Mouse (Mus musculus): Measurements from ENCODE around the gene Spta1. TPM values are rescaled to one million over a fixed set of nuclear protein-coding genes. Genes with fewer than 3 reads are reported as not detected.

Spta1 gene
- polyA plus RNA-seq, 1 experiment from 2014 or later: 2.7 TPM

Other genes starting within 250 kb of the Spta1 start
- 0.12 TPM in 1 of 2 replicates, not detected in the other for gene Mndal, start 230.3 kb upstream of the Spta1 start, polyA plus RNA-seq (2016; fragmentation: Nextera tagmentation; extraction: Ambion mirVana)
- gene Ifi203, start 230.1 kb upstream of the Spta1 start, polyA plus RNA-seq (2016; fragmentation: Nextera tagmentation; extraction: Ambion mirVana): 0.05 TPM in 1 of 2 replicates, not detected in the other
- gene Ifi202b, start 190.0 kb upstream of the Spta1 start, polyA plus RNA-seq (2016; fragmentation: Nextera tagmentation; extraction: Ambion mirVana): not detected in 2 replicates
- not detected in 2 replicates for gene Ifi205, start 141.0 kb upstream of the Spta1 start, polyA plus RNA-seq (2016; fragmentation: Nextera tagmentation; extraction: Ambion mirVana)
- not detected in 2 replicates for gene Olfr433, start 132.1 kb upstream of the Spta1 start, polyA plus RNA-seq (2016; fragmentation: Nextera tagmentation; extraction: Ambion mirVana)
- gene Olfr432, start 123.6 kb upstream of the Spta1 start, polyA plus RNA-seq (2016; fragmentation: Nextera tagmentation; extraction: Ambion mirVana): not detected in 2 replicates
- not detected in 2 replicates for gene Olfr430, start 106.2 kb upstream of the Spta1 start, polyA plus RNA-seq (2016; fragmentation: Nextera tagmentation; extraction: Ambion mirVana)
- not detected in 2 replicates for gene Olfr429, start 88.4 kb upstream of the Spta1 start, polyA plus RNA-seq (2016; fragmentation: Nextera tagmentation; extraction: Ambion mirVana)
- not detected in 2 replicates for gene Olfr427, start 75.9 kb upstream of the Spta1 start, polyA plus RNA-seq (2016; fragmentation: Nextera tagmentation; extraction: Ambion mirVana)
- gene Olfr231, start 51.6 kb upstream of the Spta1 start, polyA plus RNA-seq (2016; fragmentation: Nextera tagmentation; extraction: Ambion mirVana): not detected in 2 replicates
- not detected in 2 replicates for gene Olfr424, start 41.3 kb upstream of the Spta1 start, polyA plus RNA-seq (2016; fragmentation: Nextera tagmentation; extraction: Ambion mirVana)
- not detected in 2 replicates for gene Olfr420, start 17.1 kb upstream of the Spta1 start, polyA plus RNA-seq (2016; fragmentation: Nextera tagmentation; extraction: Ambion mirVana)
- not detected in 2 replicates for gene Olfr419, start 79.3 kb downstream of the Spta1 start, polyA plus RNA-seq (2016; fragmentation: Nextera tagmentation; extraction: Ambion mirVana)
- gene Mptx1, start 157.7 kb downstream of the Spta1 start, polyA plus RNA-seq (2016; fragmentation: Nextera tagmentation; extraction: Ambion mirVana): not detected in 2 replicates
- gene Olfr417, start 192.3 kb downstream of the Spta1 start, polyA plus RNA-seq (2016; fragmentation: Nextera tagmentation; extraction: Ambion mirVana): not detected in 2 replicates
- gene Olfr248, start 218.3 kb downstream of the Spta1 start, polyA plus RNA-seq (2016; fragmentation: Nextera tagmentation; extraction: Ambion mirVana): not detected in 2 replicates